Mouse (Mus musculus) urinary bladder, postnatal 36 days (tissue): ENCODE data around the gene Traf3ip3.

Experiments used
- DNase-seq, 2 experiments: peaks; one replicate each; pipeline ENCODE4 v3.0.0; 2022; ENCODE audit warnings: low spot score in 2 of 2, mixed read lengths in 1 of 2

Traf3ip3 gene

DNA sequence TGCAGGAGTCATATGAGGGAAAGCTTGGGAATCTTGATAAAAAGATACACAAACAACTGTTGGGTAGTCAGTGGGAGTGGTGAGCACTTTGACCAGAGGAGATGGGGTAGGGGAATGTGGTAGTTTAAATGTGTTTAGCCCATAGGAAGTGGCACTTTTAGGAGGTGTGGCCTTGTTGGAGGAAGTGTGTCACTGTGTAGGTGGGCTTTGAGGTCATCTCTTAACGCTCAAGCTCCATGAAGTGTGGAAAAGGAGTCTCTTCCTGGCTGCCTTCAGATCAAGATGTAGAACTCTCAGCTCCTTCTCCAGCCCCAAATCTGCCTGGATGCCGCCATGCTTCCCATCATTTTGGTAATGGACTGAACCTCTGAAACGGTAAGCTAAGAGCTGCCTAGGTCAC, 6.0 kb upstream of the Traf3ip3 start, which contains the start of gene Lamb3:
TSS of gene Lamb3 (plus strand) at position 197 of the 400 bp plus-strand sequence.
- DNase-seq = no peak

DNA sequence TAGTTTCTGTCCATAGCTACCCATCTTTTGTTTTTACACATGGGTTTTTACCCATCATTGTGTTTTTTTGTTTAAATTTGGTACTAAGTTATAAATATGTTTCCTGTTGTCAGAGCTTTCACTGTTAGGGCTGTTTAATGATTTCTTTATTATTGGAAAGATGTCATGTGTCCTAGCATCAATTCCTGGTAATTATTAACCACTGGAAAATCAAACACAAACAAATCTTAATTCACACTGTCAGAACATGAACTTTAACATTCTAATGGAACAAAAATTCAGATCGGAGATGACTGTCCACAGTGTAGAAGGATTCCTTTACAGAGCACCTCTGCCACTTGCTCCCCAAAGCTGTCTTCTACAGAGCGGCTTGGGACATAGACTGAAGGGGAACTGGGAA, 3.9 kb upstream of the Traf3ip3 start:
- no peak for DNase-seq

DNA sequence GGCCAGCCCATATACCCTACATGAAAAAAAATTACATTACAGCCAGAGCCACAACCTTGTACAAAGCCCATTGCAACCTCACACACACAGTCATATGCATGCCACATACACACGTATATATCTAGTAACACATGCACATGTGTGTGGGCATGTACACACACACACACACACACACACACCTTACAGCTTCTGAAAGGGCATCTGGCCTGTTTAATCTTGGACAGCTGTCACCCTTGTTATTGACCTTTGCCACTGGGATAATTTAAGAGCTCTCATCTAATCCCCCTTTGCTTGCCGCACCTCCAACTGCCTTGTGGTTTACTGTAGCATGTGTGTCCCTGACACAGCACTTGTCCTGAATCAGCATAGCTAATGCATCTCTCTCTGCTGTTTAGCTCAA, 2.3 kb upstream of the Traf3ip3 start:
- DNase-seq = no peak

DNA sequence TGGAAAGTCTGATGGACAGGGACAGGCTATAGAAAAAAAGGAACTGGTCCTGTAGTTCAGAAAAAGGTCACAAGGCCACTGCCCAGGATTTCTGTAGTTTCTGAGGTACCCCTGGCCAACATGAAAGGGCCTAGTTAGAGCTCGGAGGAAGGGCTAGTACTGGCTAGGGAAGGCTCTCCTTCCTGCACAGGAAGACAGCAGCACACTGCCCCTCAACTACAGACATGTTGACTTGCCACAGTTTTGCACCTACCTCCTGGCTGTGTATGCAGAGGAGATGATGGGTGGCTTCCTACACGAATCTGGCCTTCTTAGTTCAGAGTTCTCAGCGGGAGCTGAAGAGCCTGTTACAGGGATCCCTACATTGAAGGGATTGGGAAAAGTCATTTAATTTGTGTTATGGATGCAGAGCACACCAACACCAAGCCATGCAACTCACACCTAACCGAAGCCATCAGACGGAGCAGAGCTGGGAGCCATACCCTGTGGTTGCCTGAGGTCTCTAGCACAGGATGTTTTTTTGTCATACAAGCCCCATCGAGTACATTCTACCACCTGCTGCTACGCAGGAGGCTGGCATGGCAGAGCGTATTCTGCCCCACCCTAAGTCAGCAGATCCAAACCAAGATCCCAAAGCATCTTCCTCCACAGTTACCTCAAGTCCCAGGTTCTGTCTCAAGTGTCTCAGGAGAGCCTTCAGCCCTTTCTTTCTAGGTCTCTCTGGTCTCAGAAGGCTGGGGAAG, 692 bp downstream of the Traf3ip3 start:
- no peak for DNase-seq

DNA sequence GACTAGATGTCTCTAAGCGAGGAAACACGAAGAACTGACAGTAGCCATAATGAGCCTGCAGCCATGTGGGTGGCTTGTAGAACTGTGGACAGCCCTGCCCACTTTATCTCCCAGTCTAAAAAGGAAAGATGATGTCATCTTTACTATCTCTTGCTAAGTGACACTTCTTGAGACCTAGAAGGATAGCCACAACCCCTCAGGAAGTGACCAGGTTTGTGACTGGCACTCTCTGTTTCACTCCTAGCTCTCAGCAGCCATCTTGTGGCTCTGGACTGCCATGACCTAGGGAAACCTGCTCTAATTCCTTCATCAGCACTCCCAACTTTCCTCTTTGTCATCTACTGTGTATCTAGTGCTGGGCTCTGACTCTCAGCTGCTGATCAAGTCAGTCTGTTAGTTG, 3.2 kb downstream of the Traf3ip3 start:
- DNase-seq = no peak

DNA sequence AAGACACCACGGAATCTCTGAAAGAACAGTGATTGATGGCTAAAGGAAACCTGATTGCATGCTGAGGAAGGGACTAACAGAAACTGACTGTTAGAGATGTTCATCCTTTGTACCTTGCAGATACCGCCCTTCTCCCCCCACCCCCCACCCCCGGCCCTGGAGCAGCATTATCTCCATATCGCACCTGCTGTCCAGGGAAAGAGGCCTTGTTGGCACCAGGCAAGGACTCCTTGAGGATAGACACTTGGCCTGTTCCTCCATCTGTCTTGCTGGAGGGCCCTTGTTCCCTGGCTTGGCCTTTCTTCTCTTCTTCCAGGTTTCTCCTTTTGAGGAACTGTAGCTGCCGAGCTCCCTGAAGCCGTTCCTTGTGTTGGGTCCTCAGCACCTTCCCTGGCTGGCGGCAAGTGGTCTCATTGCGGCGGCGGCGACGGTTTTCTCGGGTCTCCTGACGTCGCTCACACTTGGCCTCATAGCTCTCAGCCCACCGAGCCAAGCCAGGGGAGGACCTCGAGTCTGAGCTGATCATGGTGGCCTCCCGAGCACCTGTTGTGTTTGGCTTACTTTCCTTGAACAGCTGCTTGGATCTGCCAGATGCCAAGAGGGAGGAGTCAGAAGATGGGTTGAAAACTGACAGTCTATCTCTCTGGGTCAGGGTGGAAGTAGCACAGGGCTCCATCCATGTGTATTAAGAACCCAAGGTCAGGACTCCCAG, 3.9 kb downstream of the Traf3ip3 start:
- no peak for DNase-seq

DNA sequence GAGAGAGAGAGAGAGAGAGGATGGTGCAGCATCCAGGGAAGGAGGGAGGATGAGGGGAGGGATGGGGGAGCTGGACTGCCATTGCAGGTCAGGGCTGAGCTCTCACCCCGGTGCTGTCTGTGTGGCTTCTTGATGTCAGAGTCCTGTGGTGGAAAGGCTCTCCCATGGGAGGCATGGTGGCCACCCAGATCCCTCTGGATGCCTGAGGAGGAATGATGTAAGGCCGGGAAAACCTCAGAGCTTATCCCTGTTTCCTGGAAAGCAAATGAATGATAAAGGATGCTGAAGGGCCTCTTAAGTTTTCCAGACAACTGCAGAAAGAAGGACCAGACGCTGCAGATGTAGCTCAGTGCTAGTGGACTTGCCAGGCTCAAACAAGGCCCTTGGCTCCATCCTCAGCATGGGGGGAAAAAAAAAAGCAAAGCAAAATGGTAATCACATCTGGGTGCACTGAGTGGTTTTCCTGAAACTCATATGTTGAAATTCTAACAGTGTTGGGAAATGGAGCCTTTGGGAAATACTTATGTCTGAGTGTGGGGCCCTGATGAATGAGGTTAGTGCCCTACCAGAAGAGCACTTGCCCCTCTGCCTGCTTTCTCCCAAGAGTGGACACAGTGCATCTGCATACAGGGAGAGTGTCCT, 6.2 kb downstream of the Traf3ip3 start:
- no peak for DNase-seq

DNA sequence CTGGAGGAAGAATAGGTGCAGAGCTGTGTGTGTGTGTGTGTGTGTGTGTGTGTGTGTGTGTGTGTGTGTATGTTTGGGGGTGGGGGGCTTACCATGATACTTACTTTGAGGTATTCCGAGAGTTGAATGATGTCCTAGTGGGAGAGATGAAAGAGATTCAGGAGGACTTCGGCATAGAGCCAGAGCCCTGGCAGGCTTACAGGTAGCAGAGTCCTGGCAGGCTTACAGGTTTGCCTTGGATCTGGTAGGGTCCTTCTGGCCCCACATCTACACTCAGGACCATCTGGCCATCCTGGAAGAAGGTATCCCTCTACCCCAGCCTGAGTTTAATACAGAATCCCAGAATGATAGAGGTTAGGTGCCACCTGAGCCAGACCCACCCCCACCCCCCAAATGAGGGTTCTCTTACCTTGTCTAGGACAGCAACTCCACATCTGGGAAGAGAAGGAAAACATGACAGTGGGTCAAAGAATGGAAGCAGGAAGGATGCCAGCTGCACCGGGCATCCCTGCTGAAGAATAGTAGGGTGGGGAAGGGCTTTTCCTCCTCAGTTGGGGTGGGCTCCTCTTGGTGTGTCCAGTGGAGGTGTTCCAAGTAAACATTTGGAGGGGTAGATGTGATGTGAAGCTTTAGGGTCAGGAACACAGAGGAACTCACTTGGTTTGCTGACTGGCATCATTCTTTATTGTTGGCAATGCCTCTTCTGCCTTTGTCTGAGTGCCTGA, 6.9 kb downstream of the Traf3ip3 start:
- DNase-seq = no peak

DNA sequence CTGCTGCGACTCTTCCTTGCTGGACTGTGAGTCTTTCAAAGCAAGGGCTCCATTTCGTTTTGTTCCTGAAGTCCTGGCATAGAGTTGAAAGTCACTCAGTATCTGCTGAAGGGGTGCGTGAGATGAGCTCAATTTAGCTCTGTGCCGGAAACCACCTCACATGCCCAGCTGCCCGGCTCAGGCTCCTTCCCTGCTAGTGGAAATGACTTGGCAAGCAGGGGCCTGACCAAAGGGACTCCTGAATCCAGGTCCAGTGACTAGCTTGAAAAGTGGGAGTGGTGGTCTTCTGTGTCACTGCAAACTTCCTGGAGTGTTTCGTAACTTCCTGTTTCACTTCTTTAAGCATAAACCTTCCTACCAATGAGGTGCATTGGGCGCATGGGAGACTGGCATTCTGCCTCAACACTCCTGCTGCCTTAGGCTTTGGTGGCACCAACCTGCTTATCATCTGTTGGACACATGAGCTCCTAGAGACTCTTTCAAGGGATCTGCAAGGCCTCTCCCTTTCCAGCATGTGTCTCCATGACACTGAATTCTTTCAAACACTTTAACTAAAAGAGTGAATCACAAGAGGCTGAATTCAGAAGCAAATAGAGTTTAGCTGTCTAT, 9.7 kb downstream of the Traf3ip3 start:
- no peak for DNase-seq

DNA sequence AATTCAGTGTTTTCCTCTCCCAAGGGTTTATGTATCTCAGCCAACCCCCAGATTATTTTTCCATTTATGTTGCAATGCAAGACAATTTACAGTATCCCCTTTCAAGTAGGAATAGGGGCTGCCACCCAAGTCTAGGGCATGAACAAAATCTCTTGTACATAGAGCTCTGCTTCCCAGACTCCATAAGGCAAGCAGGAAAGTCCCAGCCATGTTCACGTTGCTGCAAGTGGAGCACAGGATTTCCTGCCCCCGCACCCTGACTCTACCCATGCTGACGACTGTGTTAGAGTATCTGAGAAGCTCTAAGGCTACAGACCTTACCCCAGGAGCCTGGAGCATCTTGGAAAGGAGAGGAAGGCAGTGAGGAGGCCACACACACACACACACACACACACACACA, 11.7 kb downstream of the Traf3ip3 start:
- DNase-seq = no peak

DNA sequence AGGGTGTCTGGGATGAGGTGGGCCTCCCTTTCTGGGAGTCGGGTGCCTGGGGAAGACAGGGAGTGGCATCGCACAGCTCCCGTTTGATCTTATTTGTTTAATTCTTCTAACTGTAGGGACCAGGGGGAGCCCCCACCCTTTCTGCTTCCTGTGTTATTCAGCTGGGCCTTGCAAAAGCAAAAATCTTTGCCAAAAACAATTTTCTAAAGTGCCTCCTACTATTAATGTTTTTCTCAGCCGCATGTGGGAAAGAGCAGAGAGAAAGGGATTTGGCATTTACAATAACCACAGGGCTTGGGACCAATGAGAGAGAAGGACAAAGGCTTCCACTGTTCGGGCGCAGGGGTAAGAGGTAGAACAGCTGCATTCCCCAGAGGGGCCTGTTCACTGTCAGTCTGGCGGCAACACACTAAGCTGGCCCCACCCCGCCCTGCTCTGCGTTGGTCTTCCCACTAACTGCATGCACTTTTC, 12.3 kb downstream of the Traf3ip3 start:
- peak; percentile 33 to 38 for DNase-seq

DNA sequence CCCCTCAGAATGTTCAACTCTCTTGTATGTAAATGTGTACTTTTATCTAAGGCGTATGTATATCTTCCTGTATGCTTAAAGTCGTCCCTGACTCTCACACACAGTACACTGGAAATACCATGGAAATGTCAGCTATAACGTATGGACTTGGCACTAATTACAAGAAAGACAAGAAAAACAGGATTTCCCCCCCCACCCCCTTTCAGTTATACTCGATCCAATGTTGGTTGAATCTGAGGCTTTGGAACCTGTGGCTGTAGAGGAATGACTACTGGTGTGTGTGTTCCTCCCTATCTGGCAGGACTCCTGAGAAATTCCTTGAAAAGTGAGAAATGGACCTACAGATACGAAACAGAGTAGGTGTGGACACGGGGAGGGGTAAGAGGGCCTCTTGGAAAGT, 13.2 kb downstream of the Traf3ip3 start:
- DNase-seq = no peak

DNA sequence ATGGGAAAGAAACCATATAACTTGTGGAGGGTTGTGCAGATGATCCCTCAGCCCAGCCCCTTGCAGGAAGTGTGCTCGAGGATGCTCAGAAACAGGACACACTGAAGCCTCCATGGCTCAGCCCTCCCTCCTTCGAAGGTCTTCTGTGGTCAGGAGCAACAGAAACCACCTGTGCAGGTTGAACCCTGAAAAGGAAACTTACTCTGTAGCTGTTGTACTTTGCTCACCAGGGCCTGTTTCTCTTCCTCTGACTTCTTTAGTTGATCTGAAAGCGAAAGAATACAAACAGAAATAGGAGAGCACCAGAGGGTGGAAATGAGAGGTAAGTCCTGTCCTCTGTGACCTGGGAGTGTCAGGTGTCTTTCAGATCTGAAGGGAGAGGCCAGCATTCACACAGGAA, 20.4 kb downstream of the Traf3ip3 start:
- DNase-seq = no peak

DNA sequence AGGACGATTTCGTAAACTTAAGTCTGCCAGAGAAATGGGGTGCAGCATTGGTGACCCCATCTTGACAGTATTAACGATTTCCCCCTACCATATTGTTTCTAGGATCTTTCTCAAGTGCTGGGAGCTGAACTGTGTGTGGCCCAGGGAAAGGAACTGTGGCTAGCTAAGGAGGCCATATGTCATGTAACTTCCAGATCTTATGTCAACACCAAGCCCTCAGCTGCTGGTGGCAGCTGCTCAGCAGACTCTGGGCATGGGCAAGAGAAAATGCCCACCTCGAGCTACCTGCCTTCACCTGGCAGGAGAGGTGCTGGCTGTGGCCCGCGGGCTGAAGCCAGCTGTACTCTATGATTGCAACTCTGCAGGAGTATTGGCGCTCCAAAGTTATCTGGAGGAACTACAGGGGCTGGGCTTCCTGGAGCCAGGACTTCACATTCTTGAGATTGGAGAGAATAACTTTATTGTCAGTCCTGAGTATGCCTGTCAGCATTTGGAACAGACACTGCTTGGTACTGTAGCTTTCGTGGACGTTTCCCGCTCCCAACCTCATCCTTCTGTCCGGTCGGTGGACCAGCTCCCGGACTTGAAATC, 27.3 kb downstream of the Traf3ip3 start:
- no peak for DNase-seq

DNA sequence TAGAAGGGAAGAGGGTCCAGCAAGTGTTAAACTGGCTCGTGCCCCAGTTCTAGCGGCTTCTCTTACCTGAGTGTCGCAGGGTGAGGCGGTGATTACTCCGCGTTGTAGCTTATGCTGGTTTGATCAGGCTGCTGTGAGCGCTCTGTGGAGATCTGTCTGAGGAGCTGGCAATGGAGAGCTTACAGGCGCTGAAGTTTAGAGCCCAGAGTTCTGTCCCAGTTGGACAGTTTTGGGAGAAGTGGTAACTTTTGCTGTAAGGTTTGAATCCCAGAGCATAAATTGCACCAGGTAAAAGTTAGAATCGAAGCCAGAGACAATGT, 27.7 kb downstream of the Traf3ip3 start:
- no peak for DNase-seq

DNA sequence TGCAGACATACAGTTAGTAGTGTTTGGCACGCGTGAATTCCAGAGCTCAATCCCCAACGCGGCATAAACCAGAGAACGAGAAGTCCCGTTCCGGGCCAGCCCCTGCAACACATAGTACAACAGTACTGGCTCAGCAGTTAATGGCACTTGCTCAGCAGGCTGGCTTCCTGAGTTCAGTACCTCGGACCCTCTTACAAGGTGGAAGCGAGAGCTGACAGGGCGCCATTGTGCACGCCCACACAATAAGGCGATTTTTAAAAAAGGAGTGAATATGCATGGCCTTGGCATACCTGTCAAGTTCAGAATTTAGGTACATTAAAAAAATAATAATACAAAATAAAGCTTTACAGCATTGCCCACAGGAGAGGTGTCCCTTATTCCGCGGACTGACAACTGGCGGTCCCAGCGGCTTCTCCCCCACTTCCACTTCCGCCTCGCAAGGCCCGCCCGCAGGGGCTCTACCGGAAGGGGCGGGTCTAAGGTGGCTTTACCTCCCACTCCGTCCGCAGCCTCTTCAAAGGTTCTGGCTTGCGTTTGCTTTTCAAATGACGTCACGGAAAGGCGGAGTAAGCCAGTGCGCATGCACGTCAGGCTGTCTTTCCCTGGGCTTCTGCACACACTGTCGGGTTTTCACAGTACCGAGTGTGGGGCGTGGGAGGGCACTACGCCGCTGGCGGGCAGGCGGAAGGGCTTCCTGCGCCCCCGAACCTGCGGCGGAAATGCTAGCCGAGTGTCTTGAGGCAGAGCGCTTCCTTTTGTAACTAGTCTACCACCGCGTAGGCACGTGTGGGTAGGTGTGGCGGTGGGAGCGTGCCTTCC, 28.3 kb downstream of the Traf3ip3 start:
- DNase-seq = peak; percentile 94 to 96

DNA sequence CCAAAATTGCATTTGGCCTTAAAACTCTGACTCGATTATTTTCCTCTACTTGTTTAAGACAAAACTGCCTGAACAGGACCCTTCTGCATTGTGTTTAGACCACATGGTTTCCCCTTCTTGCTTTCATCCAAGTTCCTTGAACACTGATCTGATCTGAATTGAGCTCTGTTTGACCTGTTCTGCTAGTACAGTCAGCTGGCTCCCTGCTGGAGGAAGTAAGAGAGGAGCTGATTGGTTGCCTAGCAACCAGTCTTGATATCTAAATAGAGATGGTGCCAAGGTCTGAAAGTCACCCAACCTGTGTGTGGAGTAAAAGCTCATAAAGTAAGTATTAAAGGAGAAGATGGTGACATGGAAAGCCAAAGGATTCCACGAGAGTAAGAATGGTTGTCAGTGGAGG, 31.6 kb downstream of the Traf3ip3 start:
- DNase-seq = peak; percentile 44

DNA sequence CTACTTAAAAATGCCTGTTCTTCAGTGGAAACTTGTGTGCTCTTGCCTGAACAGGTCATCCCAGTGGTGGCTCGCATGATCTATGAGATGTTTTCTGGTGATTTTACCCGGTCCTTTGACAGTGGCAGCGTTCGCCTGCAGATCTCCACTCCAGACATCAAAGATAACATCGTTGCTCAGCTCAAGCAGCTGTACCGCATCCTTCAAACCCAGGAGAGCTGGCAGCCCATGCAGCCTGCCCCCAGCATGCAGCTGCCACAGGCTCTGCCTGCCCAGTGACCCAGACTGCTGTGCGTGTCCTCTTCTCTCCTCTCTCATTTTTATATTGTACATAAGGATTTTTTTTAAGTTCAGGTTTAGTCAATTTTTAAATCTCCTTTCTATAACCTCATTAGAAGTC, 32.3 kb downstream of the Traf3ip3 start:
- no peak for DNase-seq

DNA sequence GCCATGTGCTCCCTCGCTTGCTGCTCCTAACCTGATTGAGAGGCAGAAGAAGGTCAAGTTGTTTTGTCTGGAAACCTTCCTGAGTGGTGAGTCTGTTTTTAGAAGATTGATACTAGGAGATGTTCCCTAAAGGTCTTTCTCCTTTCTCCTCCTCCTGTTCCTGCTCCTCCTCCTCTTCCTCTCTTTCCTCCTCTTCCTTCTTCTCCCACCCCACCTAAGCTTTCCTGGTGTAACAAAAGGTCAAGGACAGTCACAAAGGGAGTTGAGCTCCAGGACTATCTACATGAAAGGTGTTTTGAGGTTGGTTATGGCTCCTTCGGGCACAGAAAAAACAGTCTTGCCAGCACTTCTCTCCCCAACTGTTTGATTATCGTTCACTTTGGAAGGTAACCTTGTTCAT, 33.8 kb downstream of the Traf3ip3 start, which contains the start of gene A130010J15Rik:
TSS of gene A130010J15Rik (plus strand) at position 301 of the 400 bp plus-strand sequence.
- no peak for DNase-seq

DNA sequence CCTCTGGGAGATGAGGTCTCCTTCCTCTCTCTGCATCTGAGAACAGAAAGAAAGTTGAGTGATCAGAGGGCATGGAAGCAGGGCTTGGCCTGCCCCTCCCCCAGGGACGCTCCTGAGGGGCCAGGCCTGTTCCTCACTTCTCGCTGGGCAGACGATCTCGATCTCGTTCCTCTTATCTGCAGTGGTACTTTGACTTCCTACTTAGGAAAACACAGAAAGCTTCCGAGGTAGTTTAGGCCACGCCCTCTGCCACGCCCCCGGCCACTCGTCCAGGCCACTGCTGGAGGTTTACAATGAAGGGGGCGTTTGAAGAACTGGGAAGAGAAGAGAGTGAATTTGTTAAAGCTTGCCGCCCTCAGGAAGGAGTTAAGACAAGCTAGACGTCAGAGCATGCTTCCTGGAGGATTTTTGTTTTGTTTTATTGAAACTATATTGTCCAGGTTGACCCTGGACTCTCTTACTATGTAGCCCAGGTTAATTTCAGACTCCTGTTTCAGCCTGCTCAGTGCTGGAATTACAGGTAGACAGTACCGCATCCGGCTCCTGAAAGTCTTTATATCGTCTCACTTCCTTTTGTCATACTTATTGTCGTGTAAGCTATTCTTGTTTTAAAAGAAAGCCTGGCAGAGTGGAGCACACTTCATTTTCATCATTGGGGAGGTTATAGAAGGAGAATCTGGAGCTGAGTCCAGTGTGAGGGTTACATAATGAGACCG, 41.0 kb downstream of the Traf3ip3 start:
- peak in 1 of 2 experiments; percentile 49 for DNase-seq
